Mouse (Mus musculus): ENCODE measurements around the gene Znrd1.

Znrd1 gene

DNA sequence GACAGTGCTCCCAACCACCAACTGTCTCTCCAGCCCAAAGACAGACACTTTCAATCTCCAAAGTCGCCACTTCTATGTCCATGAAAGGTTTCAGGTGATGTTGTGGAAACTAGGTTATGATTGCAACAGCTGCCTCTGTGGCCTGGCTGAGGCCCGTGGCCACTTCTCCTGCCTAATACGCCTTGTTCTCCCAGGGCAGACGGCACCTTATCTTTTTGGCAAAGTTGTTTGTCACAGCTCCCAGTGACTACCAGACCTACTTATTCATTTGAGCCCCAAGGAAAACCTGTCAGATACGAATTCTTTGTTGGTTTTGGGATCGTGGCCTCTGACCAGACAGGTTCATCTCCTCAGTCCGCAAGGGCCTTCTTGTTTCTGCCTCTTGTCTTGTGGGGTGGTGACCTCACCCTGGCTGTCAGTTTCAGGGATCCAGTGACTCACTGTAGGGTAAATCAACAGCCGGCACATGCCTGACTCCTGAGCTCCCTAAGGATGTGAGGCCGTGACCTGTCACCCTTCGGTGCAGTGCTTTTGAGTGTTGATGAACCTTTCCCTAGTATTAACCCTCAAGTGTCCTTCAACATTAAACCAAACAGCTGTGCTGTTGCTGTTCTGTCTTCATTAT, 30.8 kb downstream of the Znrd1 start:
- DNase-seq (ENCODE audit: low spot score) = no peak

DNA sequence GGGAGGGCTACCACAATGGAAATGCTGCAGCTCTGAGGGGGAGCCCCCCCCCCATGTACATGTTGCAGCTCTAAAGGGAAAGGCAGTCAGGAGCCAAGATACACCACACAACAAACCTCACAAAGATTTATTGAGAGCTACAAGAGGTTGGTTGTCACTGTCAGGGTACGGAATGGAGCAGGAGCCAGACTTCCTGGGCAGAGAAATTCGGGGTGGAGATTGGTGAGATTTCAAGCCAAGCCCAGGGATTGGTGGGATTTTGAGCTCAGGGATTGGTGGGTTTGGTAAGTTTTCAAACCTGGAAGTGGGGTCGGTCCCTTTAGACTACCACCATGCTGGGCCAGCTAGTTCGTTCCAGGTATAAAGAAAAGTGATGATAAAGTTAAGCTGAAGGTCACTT, 34.9 kb downstream of the Znrd1 start:
- DNase-seq (ENCODE audit: low spot score) = no peak

DNA sequence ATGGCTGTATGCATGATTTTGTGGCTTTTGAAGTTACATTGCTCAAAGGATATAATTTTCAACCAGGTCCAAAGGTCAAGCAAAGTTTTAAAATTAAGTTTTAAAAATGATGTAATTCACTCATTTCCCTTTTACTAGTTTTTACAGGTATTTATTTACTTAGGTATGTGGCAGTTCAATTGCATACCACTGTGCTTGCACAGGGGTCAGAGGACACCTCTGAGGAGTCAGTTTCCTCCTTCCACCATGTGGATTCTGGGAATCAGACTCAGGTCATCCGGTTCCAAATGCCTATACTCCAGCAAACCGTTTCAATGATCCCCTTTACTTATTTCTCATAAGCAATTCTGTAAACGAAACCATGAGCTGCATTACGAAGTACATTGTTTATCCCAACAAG, 35.6 kb downstream of the Znrd1 start:
- no peak for DNase-seq (ENCODE audit: low spot score)

DNA sequence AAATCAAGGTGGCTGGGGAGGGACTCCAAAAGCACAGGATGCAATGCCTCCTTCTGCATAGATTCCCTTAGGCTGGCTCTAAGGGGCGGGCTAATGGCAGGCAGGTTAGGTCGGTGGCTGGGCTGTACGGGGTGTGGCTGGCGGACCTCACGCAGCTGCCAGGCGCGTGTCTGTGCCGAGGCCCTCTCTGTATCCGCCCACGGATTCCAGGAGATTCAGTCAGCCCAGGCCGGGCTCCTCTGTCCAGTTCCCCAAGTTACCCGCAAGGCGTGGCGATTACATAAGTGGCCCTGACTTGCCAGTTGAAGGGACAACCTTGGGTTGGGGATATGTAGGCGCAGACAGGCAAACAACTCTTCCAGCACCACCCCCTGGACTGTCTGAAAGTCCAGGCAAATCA, 38.1 kb downstream of the Znrd1 start:
- DNase-seq (ENCODE audit: low spot score) = peak; percentile 25

DNA sequence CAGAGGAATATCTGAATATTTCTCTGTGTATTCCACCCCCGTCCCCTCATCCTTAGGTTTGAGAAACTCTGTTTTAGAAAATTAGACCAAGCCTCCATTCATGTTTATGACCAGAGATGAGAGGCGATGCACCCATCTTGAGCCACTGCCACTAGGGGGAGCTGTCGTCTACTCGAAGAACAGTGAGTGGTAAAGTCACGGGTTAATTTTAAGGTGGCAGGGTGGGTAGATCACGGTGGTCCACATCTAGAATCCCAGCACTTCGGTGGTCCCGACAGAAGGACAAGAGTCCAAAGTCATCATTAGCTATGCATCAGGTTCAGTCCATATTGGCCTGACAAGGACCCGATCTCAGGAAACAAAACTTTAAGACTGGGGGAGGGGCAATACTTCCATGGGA, 43.3 kb downstream of the Znrd1 start:
- peak; percentile 57 for DNase-seq (ENCODE audit: low spot score)

DNA sequence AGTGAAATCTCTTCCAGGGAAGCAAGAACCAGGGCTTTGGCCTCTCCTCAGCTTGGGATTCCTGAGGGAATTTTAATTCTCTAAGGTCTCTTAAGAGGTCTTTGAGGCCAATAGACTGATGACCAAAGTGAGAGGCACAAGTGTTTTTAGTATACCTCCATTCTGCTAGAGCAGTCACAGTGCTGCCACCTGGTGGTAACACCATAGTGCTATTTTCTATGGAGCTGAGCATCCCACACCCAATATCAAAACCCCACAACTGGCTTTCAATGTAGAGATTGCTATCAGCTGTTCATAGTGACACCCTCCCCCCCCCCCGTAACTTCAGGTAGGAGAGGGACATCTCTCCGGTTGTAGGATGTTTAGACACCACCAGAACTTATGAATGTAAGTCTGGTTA, 44.3 kb downstream of the Znrd1 start:
- peak; percentile 82 for DNase-seq (ENCODE audit: low spot score)

DNA sequence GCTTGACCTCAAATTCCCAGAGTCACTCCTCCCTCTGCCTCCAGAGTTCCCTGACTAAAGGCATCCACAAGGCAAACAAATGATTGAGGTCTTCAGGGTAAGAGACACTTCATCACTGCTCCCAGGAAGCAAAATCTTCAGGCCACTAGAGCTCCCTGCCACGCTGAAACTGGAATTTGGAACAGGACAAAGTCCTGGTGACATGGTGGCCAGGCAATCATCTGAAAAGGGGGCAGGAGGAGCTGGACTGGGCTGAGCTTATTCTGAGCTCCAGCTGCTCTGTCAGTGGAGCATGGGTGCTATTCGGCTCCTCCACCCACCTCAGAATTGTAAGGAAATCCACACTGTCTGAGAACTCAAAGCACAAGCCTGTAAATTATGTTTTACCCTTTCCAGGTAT, 46.3 kb downstream of the Znrd1 start:
- DNase-seq (ENCODE audit: low spot score) = no peak

DNA sequence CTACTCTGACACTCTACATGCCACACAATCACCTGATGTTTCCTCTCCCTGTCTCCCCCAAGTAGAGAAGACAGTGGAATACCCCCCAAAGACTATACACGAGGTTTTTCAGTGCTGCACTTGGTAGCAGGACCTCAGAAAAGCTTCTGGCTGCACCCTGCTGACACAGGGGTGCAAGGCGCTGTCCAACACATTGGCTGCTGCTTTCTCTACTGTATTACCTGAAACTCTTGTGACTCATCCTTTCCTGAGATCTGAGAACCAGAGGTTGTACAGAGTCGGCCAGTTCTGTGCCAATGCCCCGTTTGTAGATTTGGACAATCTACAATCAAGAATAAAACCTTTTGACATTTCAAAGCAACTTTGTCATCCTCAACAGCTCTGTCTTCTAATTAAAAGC, 48.6 kb downstream of the Znrd1 start:
- DNase-seq (ENCODE audit: low spot score) = no peak

DNA sequence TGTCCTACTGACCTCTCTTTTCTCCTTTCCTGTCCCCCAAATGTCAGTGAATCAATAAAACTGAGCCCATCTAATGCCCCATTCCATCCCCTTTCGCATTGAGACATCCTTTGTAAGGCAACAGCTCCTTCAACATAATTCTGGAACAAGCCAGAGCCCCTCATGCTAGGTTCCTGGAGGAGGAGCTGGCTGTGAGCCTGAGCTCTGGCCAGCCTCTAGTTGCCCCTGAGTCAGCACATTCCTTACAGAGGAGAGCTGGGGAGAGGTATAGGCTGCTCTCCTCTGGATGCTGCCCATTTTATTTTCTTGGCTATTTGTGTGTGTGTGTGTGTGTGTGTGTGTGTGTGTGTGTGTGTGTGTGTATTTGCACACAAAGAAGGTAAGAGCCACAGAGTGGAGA, 50.1 kb downstream of the Znrd1 start:
- no peak for DNase-seq (ENCODE audit: low spot score)
